Mouse (Mus musculus) monocyte, adult 5-6 weeks (primary cell): ENCODE results near the gene Kmt2d. TPM values are rescaled to one million over a fixed set of nuclear protein-coding genes. Genes with fewer than 3 reads are reported as not detected.

Experiments used
- ATAC-seq: fragments of 153-309, 156-312 bp; replicated peaks from 2 replicates; pipeline ENCODE4 v1.8.0; 2017; ENCODE audit warnings: mild to moderate bottlenecking; ENCODE audit not compliant: low TSS enrichment, insufficient number of reproducible peaks, severe bottlenecking, poor library complexity, low FRiP score
- total RNA-seq: library from RNA; stranded (forward); fragments of 200-1000, 200-491, 200-594 nt; gene quantifications from 3 replicates; pipeline ENCODE4 v1.2.3, GENCODE M21; 2017

Gene Kmt2d
- total RNA-seq, 1 experiment from 2014 or later: 39.4 TPM

GRCm38 (mm10) chr15:98789661-98790535 is 81.1 kb downstream of the Kmt2d start, which contains the start of gene Wnt1:
TSS of gene Wnt1 (plus strand) at chr15:98789857.
- no peak for ATAC-seq

GRCm38 (mm10) chr15:98788972-98789660 is 81.9 kb downstream of the Kmt2d start:
- no peak for ATAC-seq

GRCm38 (mm10) chr15:98787930-98788329 is 83.1 kb downstream of the Kmt2d start:
- no peak for ATAC-seq

GRCm38 (mm10) chr15:98785744-98786143 is 85.3 kb downstream of the Kmt2d start:
- no peak for ATAC-seq

Other genes starting within 250 kb of the Kmt2d start
- gene Cacnb3, start 240.4 kb downstream of the Kmt2d start, total RNA-seq: 0.68 to 1.3 TPM in 2 of 3 replicates, not detected in the other
- 106 to 143 TPM (median 108 TPM) in 3 replicates for gene Ddx23, start 208.3 kb downstream of the Kmt2d start, total RNA-seq
- 1.2 to 2.8 TPM (median 1.5 TPM) in 3 replicates for gene Rnd1, start 193.7 kb downstream of the Kmt2d start, total RNA-seq
- gene Ccdc65, start 163.0 kb downstream of the Kmt2d start, total RNA-seq: not detected in 3 replicates
- 0.11 to 2.2 TPM in 2 of 3 replicates, not detected in the other for gene Fkbp11, start 143.0 kb downstream of the Kmt2d start, total RNA-seq
- 27.4 to 48.6 TPM (median 30.8 TPM) in 3 replicates for gene Arf3, start 108.0 kb downstream of the Kmt2d start, total RNA-seq
- gene Wnt10b, start 93.1 kb downstream of the Kmt2d start, total RNA-seq: not detected in 3 replicates
- not detected in 3 replicates for gene Wnt1, start 81.3 kb downstream of the Kmt2d start, total RNA-seq
- not detected in 3 replicates for gene Ddn, start 61.7 kb downstream of the Kmt2d start, total RNA-seq
- 128 to 132 TPM (median 132 TPM) in 3 replicates for gene Prkag1, start 39.7 kb downstream of the Kmt2d start, total RNA-seq
- gene Rhebl1, start 23.3 kb upstream of the Kmt2d start, total RNA-seq: 6.0 to 15.1 TPM (median 14.2 TPM) in 3 replicates
- 0.19 TPM in 1 of 3 replicates, not detected in the others for gene Dhh, start 27.3 kb upstream of the Kmt2d start, total RNA-seq
- 54.7 to 97.4 TPM (median 92.2 TPM) in 3 replicates for gene Lmbr1l, start 47.0 kb upstream of the Kmt2d start, total RNA-seq
- 86.5 to 154 TPM (median 137 TPM) in 3 replicates for gene Tuba1b, start 63.4 kb upstream of the Kmt2d start, total RNA-seq
- 12.2 to 56.4 TPM in 2 of 3 replicates, not detected in the other for gene Gm49450, start 82.3 kb upstream of the Kmt2d start, total RNA-seq
- gene Tuba1a, start 82.5 kb upstream of the Kmt2d start, total RNA-seq: 79.8 to 96.7 TPM (median 88.2 TPM) in 3 replicates
- 104 to 150 TPM (median 116 TPM) in 3 replicates for gene Tuba1c, start 158.7 kb upstream of the Kmt2d start, total RNA-seq
- 1.1 TPM in 1 of 3 replicates, not detected in the others for gene Prph, start 184.0 kb upstream of the Kmt2d start, total RNA-seq
- 2.3 to 3.6 TPM in 2 of 3 replicates, not detected in the other for gene Troap, start 203.4 kb upstream of the Kmt2d start, total RNA-seq
- gene C1ql4, start 216.6 kb upstream of the Kmt2d start, total RNA-seq: not detected in 3 replicates
- gene Dnajc22, start 222.0 kb upstream of the Kmt2d start, total RNA-seq: not detected in 3 replicates